Mouse (Mus musculus): Measurements from ENCODE around the gene Cdk14. TPM values are rescaled to one million over a fixed set of nuclear protein-coding genes. Genes with fewer than 3 reads are reported as not detected.

The Cdk14 gene
- polyA plus RNA-seq, 1 experiment, result 11.2 TPM

DNA sequence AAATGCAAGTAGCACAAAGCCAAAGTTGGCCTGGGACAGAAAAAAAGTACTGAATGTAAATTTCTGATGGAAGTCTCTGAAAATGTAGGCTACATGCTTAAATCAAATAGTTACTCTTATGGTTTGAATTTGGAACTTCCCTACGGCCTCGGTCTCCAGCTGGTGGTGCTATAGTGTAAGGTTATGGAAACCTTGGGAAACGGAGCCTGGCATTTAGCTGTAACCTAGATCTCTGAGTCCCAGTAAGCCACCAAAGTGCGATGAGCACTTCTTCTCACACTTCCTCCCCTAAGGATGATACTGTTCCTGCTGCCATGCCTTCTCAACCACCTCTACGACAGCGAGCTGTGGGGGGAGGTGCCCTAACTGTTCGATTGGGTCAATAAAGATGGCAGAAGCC is 464.1 kb downstream of the Cdk14 start:
- no peak overlapping the region for H3K4me3 ChIP-seq
- H3ac ChIP-seq (ENCODE audit: control insufficient read depth, insufficient read length), result no peak overlapping the region
- H3K4me2 ChIP-seq (ENCODE audit: low read depth), result no peak overlapping the region
- H3K79me2 ChIP-seq (ENCODE audit: control insufficient read depth, insufficient read depth), result no peaks in the 10 kb centered on the region
- TF ChIP-seq CEBPB (IDR thresholded peaks at IDR 0.05; ENCODE audit: insufficient read depth, poor library complexity, severe bottlenecking), result no peak
- peaks cover 8% of the 10 kb centered on the region for H3K36me3 ChIP-seq (ENCODE audit: control insufficient read depth, insufficient read depth)
- no peaks in the 10 kb centered on the region for H3K27me3 ChIP-seq (ENCODE audit: control insufficient read depth, insufficient read depth, insufficient read length)

DNA sequence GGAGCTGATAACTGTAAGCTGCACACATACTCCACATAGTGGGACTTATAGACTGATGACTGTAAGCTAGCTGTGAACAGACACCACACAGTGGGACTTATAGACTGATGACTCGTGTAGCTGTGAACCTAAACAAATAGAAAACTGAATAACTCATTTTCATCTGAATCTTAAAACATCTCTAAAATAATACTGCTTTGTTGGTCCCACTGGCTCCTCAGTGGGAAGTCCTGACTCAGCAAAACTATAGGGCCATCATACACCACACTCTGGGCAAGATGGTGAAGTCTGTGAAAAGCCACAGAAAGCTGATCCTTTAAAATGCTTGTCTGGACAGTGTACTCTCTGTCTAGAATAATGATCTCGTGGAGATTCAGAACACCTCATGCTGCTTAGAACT is 464.7 kb downstream of the Cdk14 start:
- H3ac ChIP-seq (ENCODE audit: control insufficient read depth, insufficient read length), result no peak overlapping the region

GRCm38 (mm10) chr5:4949433-4949832 is 470.7 kb downstream of the Cdk14 start:
- TF ChIP-seq MYOD1 (IDR thresholded peaks at IDR 0.05; ENCODE audit: control insufficient read depth in 1 of 3, insufficient read length in 2 of 3, low read depth in 2 of 3) (no peak), MAX (IDR thresholded peaks at IDR 0.05; ENCODE audit: low read depth) (no peak), MYOG (IDR thresholded peaks at IDR 0.05; ENCODE audit: control insufficient read depth in 1 of 3, insufficient read depth in 1 of 3, insufficient read length in 2 of 3, low read depth in 2 of 3) (no peak), CEBPB (IDR thresholded peaks at IDR 0.05; ENCODE audit: insufficient read depth, poor library complexity, severe bottlenecking) (no peak), TCF12 (IDR thresholded peaks at IDR 0.05; ENCODE audit: insufficient read depth, poor library complexity, severe bottlenecking) (no peak), TCF3 (IDR thresholded peaks at IDR 0.05; ENCODE audit: insufficient read length, low read depth) (no peak), E2F4 (IDR thresholded peaks at IDR 0.05; ENCODE audit: insufficient read depth) (no peak), POLR2A (IDR thresholded peaks at IDR 0.05; ENCODE audit: insufficient read length, low read depth) (no peak), SRF (IDR thresholded peaks at IDR 0.05; ENCODE audit: control insufficient read depth, insufficient read length, low read depth) (no peak), USF1 (IDR thresholded peaks at IDR 0.05; ENCODE audit: low read depth) (no peak), POLR2AphosphoS2 (IDR thresholded peaks at IDR 0.05; ENCODE audit: insufficient read length, low read depth) (no peak), REST (IDR thresholded peaks at IDR 0.05; ENCODE audit: insufficient read depth, insufficient read length) (no peak)
- H3K4me2 ChIP-seq (ENCODE audit: low read depth), result no peak overlapping the region
- no peak overlapping the region for H3ac ChIP-seq (ENCODE audit: control insufficient read depth, insufficient read length)
- H3K27me3 ChIP-seq (ENCODE audit: control insufficient read depth, insufficient read depth, insufficient read length), result no peaks in the 10 kb centered on the region
- H3K79me2 ChIP-seq (ENCODE audit: control insufficient read depth, insufficient read depth), result no peaks in the 10 kb centered on the region
- peaks cover 8% of the 10 kb centered on the region for H3K36me3 ChIP-seq (ENCODE audit: control insufficient read depth, insufficient read depth)
- no peak overlapping the region for H3K4me3 ChIP-seq

More for the DNA sequence above, 464.7 kb downstream of the Cdk14 start:
- Histone ChIP-seq H3K4me2 (ENCODE audit: low read depth) (no peak overlapping the region), H3K36me3 (ENCODE audit: control insufficient read depth, insufficient read depth) (peaks cover 8% of the 10 kb centered on the region), H3K27me3 (ENCODE audit: control insufficient read depth, insufficient read depth, insufficient read length) (no peaks in the 10 kb centered on the region), H3K79me2 (ENCODE audit: control insufficient read depth, insufficient read depth) (no peaks in the 10 kb centered on the region), H3K4me3 (no peak overlapping the region)
- no peak for TF ChIP-seq MYOG (IDR thresholded peaks at IDR 0.05; ENCODE audit: control insufficient read depth in 1 of 3, insufficient read depth in 1 of 3, insufficient read length in 2 of 3, low read depth in 2 of 3)

DNA sequence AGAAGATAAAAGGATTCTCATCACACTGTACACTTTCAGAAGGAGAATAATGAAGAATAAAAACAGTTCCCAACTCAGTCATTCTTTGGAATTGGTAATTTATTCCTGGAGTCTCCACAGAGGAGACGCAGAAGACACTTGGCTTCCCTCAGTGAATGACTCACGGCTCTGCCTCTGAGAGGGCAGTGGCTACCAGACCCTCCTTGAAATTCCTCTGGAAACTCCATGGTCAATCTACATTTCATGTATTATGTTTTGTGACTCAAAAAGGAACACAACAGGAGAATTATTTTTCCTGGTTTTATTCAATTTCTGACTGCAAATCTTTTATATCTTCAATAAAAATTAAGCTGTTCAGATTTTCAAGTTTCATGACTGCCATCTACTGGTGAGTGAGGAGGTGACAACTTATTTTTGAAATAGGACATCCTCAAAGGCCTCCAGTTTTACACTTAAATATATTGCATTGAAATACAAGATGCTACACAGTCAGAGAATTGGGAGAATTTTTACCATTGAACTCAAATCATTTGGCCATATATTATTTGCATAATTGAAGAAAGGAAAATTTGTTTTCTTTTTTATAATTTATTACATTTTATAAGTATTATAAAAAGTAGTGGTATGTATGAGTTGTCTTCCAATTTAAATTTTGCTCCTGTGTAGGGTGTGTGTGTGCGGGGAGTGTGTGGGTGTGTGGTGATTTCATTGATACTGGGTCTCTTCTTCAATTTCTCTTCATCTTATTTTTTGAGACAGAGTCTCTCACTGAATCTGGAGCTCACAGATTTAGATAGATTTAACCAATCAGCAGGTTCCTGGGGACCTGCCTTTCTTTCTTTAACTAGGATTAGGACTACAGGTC is 471.8 kb downstream of the Cdk14 start:
- Histone ChIP-seq H3K4me3 (no peak overlapping the region), H3K79me2 (ENCODE audit: control insufficient read depth, insufficient read depth) (no peaks in the 10 kb centered on the region), H3ac (ENCODE audit: control insufficient read depth, insufficient read length) (no peak overlapping the region), H3K4me2 (ENCODE audit: low read depth) (no peak overlapping the region), H3K27me3 (ENCODE audit: control insufficient read depth, insufficient read depth, insufficient read length) (no peaks in the 10 kb centered on the region), H3K36me3 (ENCODE audit: control insufficient read depth, insufficient read depth) (peaks cover 8% of the 10 kb centered on the region)
- TF ChIP-seq TCF12 (IDR thresholded peaks at IDR 0.05; ENCODE audit: insufficient read depth, poor library complexity, severe bottlenecking) (no peak), MYOD1 (IDR thresholded peaks at IDR 0.05; ENCODE audit: control insufficient read depth in 1 of 3, insufficient read length in 2 of 3, low read depth in 2 of 3) (no peak), MAX (IDR thresholded peaks at IDR 0.05; ENCODE audit: low read depth) (no peak), POLR2A (IDR thresholded peaks at IDR 0.05; ENCODE audit: insufficient read length, low read depth) (no peak)

- H3K27me3 ChIP-seq (ENCODE audit: control insufficient read depth, insufficient read depth, insufficient read length), result no peaks in the 10 kb centered on the region
- no peak for TF ChIP-seq SRF (IDR thresholded peaks at IDR 0.05; ENCODE audit: control insufficient read depth, insufficient read length, low read depth)
- TF ChIP-seq MYOD1 (IDR thresholded peaks at IDR 0.05; ENCODE audit: control insufficient read depth in 1 of 3, insufficient read length in 2 of 3, low read depth in 2 of 3), result no peak
- no peak for TF ChIP-seq CEBPB (IDR thresholded peaks at IDR 0.05; ENCODE audit: insufficient read depth, poor library complexity, severe bottlenecking)
- TF ChIP-seq MYOG (IDR thresholded peaks at IDR 0.05; ENCODE audit: control insufficient read depth in 1 of 3, insufficient read depth in 1 of 3, insufficient read length in 2 of 3, low read depth in 2 of 3), result no peak
- TF ChIP-seq REST (IDR thresholded peaks at IDR 0.05; ENCODE audit: insufficient read depth, insufficient read length), result no peak
- no peak for TF ChIP-seq USF1 (IDR thresholded peaks at IDR 0.05; ENCODE audit: low read depth)
- TF ChIP-seq E2F4 (IDR thresholded peaks at IDR 0.05; ENCODE audit: insufficient read depth), result no peak
- TF ChIP-seq TCF12 (IDR thresholded peaks at IDR 0.05; ENCODE audit: insufficient read depth, poor library complexity, severe bottlenecking), result no peak
- H3K79me2 ChIP-seq (ENCODE audit: control insufficient read depth, insufficient read depth), result no peaks in the 10 kb centered on the region
- H3K4me3 ChIP-seq, result no peak overlapping the region
- no peak overlapping the region for H3K4me2 ChIP-seq (ENCODE audit: low read depth)
- H3K36me3 ChIP-seq (ENCODE audit: control insufficient read depth, insufficient read depth), result no peaks in the 10 kb centered on the region
- H3ac ChIP-seq (ENCODE audit: control insufficient read depth, insufficient read length), result no peak overlapping the region
Observed at GRCm38 (mm10) chr5:4935131-4935530, 485.0 kb downstream of the Cdk14 start.
